Mouse (Mus musculus) c-Kit-positive CD71-positive TER-119-negative erythroid progenitor cells, embryonic 14.5 days (primary cell): ENCODE results near the gene Syndig1l.
A peak's percentile ranks its signal among the peaks of the same experiment; 100 is the strongest.

Source experiments
- DNase-seq: peaks from one replicate; pipeline ENCODE4 v3.0.0-alpha.2; 2013; ENCODE audit warnings: low read depth

The Syndig1l gene

GRCm38 (mm10) chr12:84674666-84675526, 23.7 kb downstream of the Syndig1l start:
- no peak for DNase-seq

GRCm38 (mm10) chr12:84671646-84672045, 27.0 kb downstream of the Syndig1l start:
- DNase-seq, result no peak

- DNase-seq, result peak; percentile 38
Observed at GRCm38 (mm10) chr12:84670555-84670954, 28.1 kb downstream of the Syndig1l start.

GRCm38 (mm10) chr12:84653912-84654311, 44.7 kb downstream of the Syndig1l start:
- peak; percentile 33 for DNase-seq

GRCm38 (mm10) chr12:84650234-84650633, 48.4 kb downstream of the Syndig1l start:
- DNase-seq, result no peak

GRCm38 (mm10) chr12:84640654-84641053, 58.0 kb downstream of the Syndig1l start, which contains the start of gene Vrtn:
Gene Vrtn, plus strand, starts transcription at chr12:84641019.
- no peak for DNase-seq

- no peak for DNase-seq
Observed at GRCm38 (mm10) chr12:84640253-84640652, 58.4 kb downstream of the Syndig1l start.

- DNase-seq, result no peak
Observed at GRCm38 (mm10) chr12:84631867-84632266, 66.8 kb downstream of the Syndig1l start.
